Mouse (Mus musculus) ES-E14 (cell line): ENCODE measurements at regions not wholly inside any gene's neighbourhood (a gene's known extent, or its start where the extent isn't known, plus 50 kb on each side); places are given as distances from the start of the nearest gene placed in this dataset.

Experiments
- DNase-seq: peaks from one replicate; pipeline ENCODE4 v3.0.0-alpha.2; 2013; ENCODE audit warnings: low read depth, low spot score
- H3K27ac ChIP-seq: 2 replicates; pipeline ENCODE4 v1.5.1; 2012; ENCODE audit warnings: low read depth, mild to moderate bottlenecking, low read length, moderate library complexity, mixed read lengths; ENCODE audit not compliant: poor library complexity, insufficient read depth, severe bottlenecking
- H3K36me3 ChIP-seq: 2 replicates; pipeline ENCODE4 v1.6.1; 2012; ENCODE audit warnings: mild to moderate bottlenecking, low read length, moderate library complexity, mixed read lengths; ENCODE audit not compliant: control insufficient read depth, poor library complexity, insufficient read depth, severe bottlenecking
- H3K4me1 ChIP-seq, 2 experiments: fragments of 150-350 bp in 1 of 2; sonication (generic) in 1 of 2; 2 replicates each; pipeline ENCODE4 v1.6.1; 2012; ENCODE audit warnings: low read length in 2 of 2, mild to moderate bottlenecking in 1 of 2, mixed read lengths in 1 of 2; ENCODE audit not compliant: control insufficient read depth in 2 of 2, insufficient read depth in 2 of 2, poor library complexity in 1 of 2
- H3K4me3 ChIP-seq, 2 experiments: fragments of 150-350 bp in 1 of 2; sonication (generic) in 1 of 2; 2 replicates each; pipeline ENCODE4 v1.5.1; 2012; ENCODE audit warnings: low read length in 2 of 2, low read depth in 1 of 2, mild to moderate bottlenecking in 1 of 2, mixed read lengths in 1 of 2; ENCODE audit not compliant: insufficient read depth in 1 of 2, poor library complexity in 1 of 2, severe bottlenecking in 1 of 2
- H3K9ac ChIP-seq: 2 replicates; pipeline ENCODE4 v1.6.1; 2012; ENCODE audit warnings: low read depth, mild to moderate bottlenecking, low read length, mixed read lengths; ENCODE audit not compliant: poor library complexity, insufficient read depth, severe bottlenecking
- H3K9me3 ChIP-seq: fragments of 150-350 bp; sonication (generic); 2 replicates; pipeline ENCODE4 v1.6.1; 2012; ENCODE audit warnings: low read depth, mild to moderate bottlenecking, low read length; ENCODE audit not compliant: control insufficient read depth, insufficient read depth
- CHD2 ChIP-seq: IDR thresholded peaks from 2 replicates; pipeline ENCODE4 v1.6.1; 2014; ENCODE audit warnings: mild to moderate bottlenecking, low read depth, low read length, inconsistent platforms
- HCFC1 ChIP-seq: IDR thresholded peaks from 2 replicates; pipeline ENCODE4 v1.6.1; 2012; ENCODE audit warnings: low read length, inconsistent platforms, borderline replicate concordance; ENCODE audit not compliant: insufficient read depth
- MAFK ChIP-seq: IDR thresholded peaks from 2 replicates; pipeline ENCODE4 v1.6.1; 2014; ENCODE audit warnings: mild to moderate bottlenecking, low read depth, low read length, inconsistent platforms; ENCODE audit not compliant: insufficient read depth
- ZC3H11A ChIP-seq: IDR thresholded peaks from 2 replicates; pipeline ENCODE4 v1.6.1; 2012; ENCODE audit warnings: low read depth, mild to moderate bottlenecking, inconsistent platforms, low read length, borderline replicate concordance
- ZNF384 ChIP-seq: IDR thresholded peaks from 2 replicates; pipeline ENCODE4 v1.6.1; 2012; ENCODE audit warnings: low read depth, low read length, inconsistent platforms
- in situ Hi-C, 2 experiments: fragments of 600-800 bp; cut with MboI; formaldehyde crosslinking; loops; one replicate each; pipeline ENCODE4 v1.15.1; 2025; ENCODE audit warnings: low sequenced_read_pairs in 2 of 2, inconsistent platforms in 1 of 2; ENCODE audit not compliant: unreplicated experiment in 2 of 2

GRCm38 (mm10) chr14:102212079-102212478 lies 482.3 kb downstream of the Lmo7 start:
- in situ Hi-C loops = no loop called here
- no peak overlapping the region for H3K9ac ChIP-seq
- TF ChIP-seq HCFC1 (no peak), ZC3H11A (no peak), CHD2 (no peak), MAFK (no peak), ZNF384 (no peak)

GRCm38 (mm10) chr14:102204881-102205671 lies 475.3 kb downstream of the Lmo7 start:
- in situ Hi-C loops = no loop called here
- Histone ChIP-seq H3K27ac (no peak overlapping the region), H3K9me3 (no peaks in the 10 kb centered on the region), H3K36me3 (no peaks in the 10 kb centered on the region), H3K4me1 (no peaks in the 10 kb centered on the region), H3K9ac (no peak overlapping the region), H3K4me3 (no peak overlapping the region)
- DNase-seq = no peak
- TF ChIP-seq HCFC1 (no peak), ZC3H11A (no peak), CHD2 (no peak), ZNF384 (no peak), MAFK (no peak)

More at GRCm38 (mm10) chr14:102212079-102212478, 482.3 kb downstream of the Lmo7 start:
- Histone ChIP-seq H3K4me3 (no peak overlapping the region), H3K36me3 (no peaks in the 10 kb centered on the region), H3K4me1 (no peaks in the 10 kb centered on the region), H3K9me3 (no peaks in the 10 kb centered on the region), H3K27ac (no peak overlapping the region)
- no peak for DNase-seq

- Histone ChIP-seq H3K36me3 (no peaks in the 10 kb centered on the region), H3K4me1 (no peaks in the 10 kb centered on the region), H3K27ac (no peak overlapping the region), H3K9me3 (no peaks in the 10 kb centered on the region), H3K9ac (no peak overlapping the region), H3K4me3 (no peak overlapping the region)
- TF ChIP-seq CHD2 (no peak), HCFC1 (no peak), ZNF384 (no peak), ZC3H11A (no peak), MAFK (no peak)
- no peak for DNase-seq
- in situ Hi-C loops = no loop called here
Measured at GRCm38 (mm10) chr14:102199430-102199829, 469.7 kb downstream of the Lmo7 start.

- DNase-seq = no peak
- Histone ChIP-seq H3K9ac (no peak overlapping the region), H3K9me3 (no peaks in the 10 kb centered on the region), H3K36me3 (no peaks in the 10 kb centered on the region), H3K27ac (no peak overlapping the region), H3K4me3 (no peak overlapping the region), H3K4me1 (no peaks in the 10 kb centered on the region)
- in situ Hi-C loops = no loop called here
- no peak for TF ChIP-seq MAFK
- no peak for TF ChIP-seq HCFC1
- TF ChIP-seq CHD2 = no peak
- no peak for TF ChIP-seq ZNF384
- no peak for TF ChIP-seq ZC3H11A
Measured at GRCm38 (mm10) chr14:102190786-102191185, 461.0 kb downstream of the Lmo7 start.
